Mouse (Mus musculus) MEL (cell line): Measurements from ENCODE around the gene Galnt6. TPM values are rescaled to one million over a fixed set of nuclear protein-coding genes. Genes with fewer than 3 reads are reported as not detected.

Experiments
- DNase-seq: peaks from one replicate; pipeline ENCODE4 v3.0.0; 2011; ENCODE audit warnings: low read depth, low spot score
- H3K27ac ChIP-seq: 2 replicates; pipeline ENCODE4 v1.5.1; 2012; ENCODE audit warnings: low read depth, mild to moderate bottlenecking, control low read depth, low read length, moderate library complexity; ENCODE audit not compliant: control insufficient read depth
- H3K27me3 ChIP-seq, 2 experiments: fragments of 150-350 bp in 1 of 2; sonication (generic) in 1 of 2; 2 replicates each; pipeline ENCODE4 v1.6.1; 2012; ENCODE audit warnings: low read length in 2 of 2, mild to moderate bottlenecking in 2 of 2, improper control_type of control experiment in 1 of 2, moderate library complexity in 1 of 2; ENCODE audit not compliant: insufficient read depth in 2 of 2, control insufficient read depth in 1 of 2
- H3K36me3 ChIP-seq, 2 experiments: 2 replicates each; pipeline ENCODE4 v1.6.1; 2012 to 2014; ENCODE audit warnings: low read length in 2 of 2, improper control_type of control experiment in 1 of 2, inconsistent platforms in 1 of 2, mild to moderate bottlenecking in 1 of 2; ENCODE audit not compliant: insufficient read depth in 2 of 2, control insufficient read depth in 1 of 2
- H3K4me1 ChIP-seq, 2 experiments: fragments of 150-350 bp in 1 of 2; sonication (generic) in 1 of 2; 2 replicates each; pipeline ENCODE4 v1.6.1; 2012; ENCODE audit warnings: low read length in 2 of 2, improper control_type of control experiment in 1 of 2, mild to moderate bottlenecking in 1 of 2; ENCODE audit not compliant: insufficient read depth in 2 of 2, control insufficient read depth in 1 of 2
- H3K4me3 ChIP-seq, 2 experiments: fragments of 150-350 bp in 1 of 2; sonication (generic) in 1 of 2; 2 replicates each; pipeline ENCODE4 v1.5.1; 2012; ENCODE audit warnings: low read depth in 2 of 2, low read length in 2 of 2, mild to moderate bottlenecking in 2 of 2, moderate library complexity in 2 of 2, control low read depth in 1 of 2, improper control_type of control experiment in 1 of 2; ENCODE audit not compliant: control insufficient read depth in 1 of 2, insufficient read depth in 1 of 2
- H3K79me2 ChIP-seq: 2 replicates; pipeline ENCODE4 v1.6.1; 2012; ENCODE audit warnings: mild to moderate bottlenecking, low read length, moderate library complexity; ENCODE audit not compliant: control insufficient read depth, poor library complexity, insufficient read depth
- H3K9ac ChIP-seq: 2 replicates; pipeline ENCODE4 v1.6.1; 2012; ENCODE audit warnings: low read depth, mild to moderate bottlenecking, control low read depth, low read length, moderate library complexity; ENCODE audit not compliant: control insufficient read depth, poor library complexity, severe bottlenecking
- H3K9me3 ChIP-seq: fragments of 150-350 bp; sonication (generic); replicated peaks from 2 replicates; pipeline ENCODE4 v1.6.1; 2012; ENCODE audit warnings: mild to moderate bottlenecking, low read length, improper control_type of control experiment, moderate library complexity; ENCODE audit not compliant: insufficient read depth
- CHD2 ChIP-seq: IDR thresholded peaks from 2 replicates; pipeline ENCODE4 v1.6.1; 2011; ENCODE audit warnings: low read length, improper control_type of control experiment
- CTCF ChIP-seq, 3 experiments: IDR thresholded peaks in 2 of 3; conservative IDR thresholded peaks in 1 of 3; 2 replicates each; pipeline ENCODE4 v1.5.1; 2011 to 2012; ENCODE audit warnings: low read length in 3 of 3, low read depth in 2 of 3, mild to moderate bottlenecking in 2 of 3, improper control_type of control experiment in 1 of 3, inconsistent platforms in 1 of 3, mixed read lengths in 1 of 3, moderate library complexity in 1 of 3; ENCODE audit not compliant: control insufficient read depth in 1 of 3, insufficient read depth in 1 of 3, poor library complexity in 1 of 3, severe bottlenecking in 1 of 3
- E2F4 ChIP-seq: IDR thresholded peaks from 2 replicates; pipeline ENCODE4 v1.6.1; 2011; ENCODE audit warnings: low read depth, low read length, improper control_type of control experiment, borderline replicate concordance
- EP300 ChIP-seq, 2 experiments: IDR thresholded peaks; 2 replicates each; pipeline ENCODE4 v1.6.1; 2011; ENCODE audit warnings: improper control_type of control experiment in 2 of 2, low read length in 2 of 2, low read depth in 1 of 2, mild to moderate bottlenecking in 1 of 2
- GABPA ChIP-seq: IDR thresholded peaks from 2 replicates; pipeline ENCODE4 v1.6.1; 2012; ENCODE audit warnings: low read depth, mild to moderate bottlenecking, inconsistent platforms, low read length, improper control_type of control experiment, moderate library complexity
- GATA1 ChIP-seq: IDR thresholded peaks from 2 replicates; pipeline ENCODE4 v1.6.1; 2011; ENCODE audit warnings: low read depth, low read length, improper control_type of control experiment
- HCFC1 ChIP-seq: IDR thresholded peaks from 2 replicates; pipeline ENCODE4 v1.6.1; 2012; ENCODE audit warnings: low read depth, mild to moderate bottlenecking, inconsistent platforms, low read length, improper control_type of control experiment, moderate library complexity
- KAT2A ChIP-seq: conservative IDR thresholded peaks from 2 replicates; pipeline ENCODE4 v1.6.1; 2012; ENCODE audit warnings: low read depth, low read length, improper control_type of control experiment, inconsistent platforms
- MAZ ChIP-seq: IDR thresholded peaks from 2 replicates; pipeline ENCODE4 v1.6.1; 2012; ENCODE audit warnings: low read depth, mild to moderate bottlenecking, inconsistent platforms, low read length, improper control_type of control experiment
- MXI1 ChIP-seq: IDR thresholded peaks from 2 replicates; pipeline ENCODE4 v1.6.1; 2011; ENCODE audit warnings: mild to moderate bottlenecking, low read depth, low read length, improper control_type of control experiment
- POLR2A ChIP-seq, 2 experiments: IDR thresholded peaks; 2 replicates each; pipeline ENCODE4 v1.6.1; 2011 to 2012; ENCODE audit warnings: low read length in 2 of 2, mild to moderate bottlenecking in 2 of 2, control low read depth in 1 of 2, improper control_type of control experiment in 1 of 2, low read depth in 1 of 2, moderate library complexity in 1 of 2; ENCODE audit not compliant: control insufficient read depth in 1 of 2, insufficient read depth in 1 of 2, poor library complexity in 1 of 2
- ZC3H11A ChIP-seq: IDR thresholded peaks from 2 replicates; pipeline ENCODE4 v1.6.1; 2012; ENCODE audit warnings: low read depth, mild to moderate bottlenecking, inconsistent platforms, low read length, improper control_type of control experiment
- ZKSCAN1 ChIP-seq: IDR thresholded peaks from 2 replicates; pipeline ENCODE4 v1.6.1; 2012; ENCODE audit warnings: low read depth, mild to moderate bottlenecking, inconsistent platforms, low read length, improper control_type of control experiment, moderate library complexity
- polyA plus RNA-seq, 2 experiments: library from polyadenylated mRNA; stranded (reverse) in 1 of 2; unstranded in 1 of 2; fragments of >175 nt in 1 of 2; fragments of >200 nt in 1 of 2; gene quantifications; 2 replicates each; pipeline versions ENCODE4 v1.2.1 to v1.2.4; 2012; ENCODE audit warnings: low replicate concordance in 2 of 2, low read depth in 1 of 2; ENCODE audit not compliant: insufficient read length in 2 of 2, insufficient read depth in 1 of 2, missing spikeins in 1 of 2
- total RNA-seq: library from RNA; depleted of rRNA; stranded (reverse); fragments of 300-350 nt; gene quantifications from 2 replicates; pipeline ENCODE4 v1.2.3, GENCODE M21; 2012

Galnt6 gene
- total and polyA plus RNA-seq, 3 experiments = 16.1 to 17.0 TPM; not detected in 1

DNA sequence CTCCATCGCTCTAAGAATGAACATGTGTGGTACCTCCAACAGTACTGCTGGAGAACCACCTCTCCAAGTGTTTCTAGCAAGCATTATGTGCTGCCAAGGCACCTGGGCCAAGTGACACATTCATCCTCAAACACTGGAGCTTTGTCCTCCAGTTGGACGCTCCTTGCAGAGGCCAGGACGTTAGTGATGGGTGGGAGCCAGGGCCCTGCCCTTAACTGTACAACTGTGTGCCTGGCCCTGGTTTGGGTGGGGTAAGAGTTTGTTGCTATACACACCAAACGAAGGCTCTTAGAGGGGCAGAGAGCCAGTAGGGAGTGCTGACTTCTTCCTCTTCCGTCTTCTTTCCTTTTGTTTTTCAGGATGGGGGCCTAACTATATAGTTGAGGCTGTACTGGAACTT is 28.8 kb downstream of the Galnt6 start:
- Histone ChIP-seq H3K9me3 (no peaks in the 10 kb centered on the region), H3K4me3 (no peak overlapping the region), H3K4me1 (peaks cover 6 to 28% of the 10 kb centered on the region in 2 experiments), H3K36me3 (peaks cover 0 to 14% of the 10 kb centered on the region in 2 experiments; a peak in 3 of 4 replicates), H3K27ac (peak overlapping the region; percentile 65; the same call in 1 of the 2 replicates), H3K27me3 (no peaks in the 10 kb centered on the region), H3K9ac (no peak overlapping the region), H3K79me2 (no peaks in the 10 kb centered on the region)
- TF ChIP-seq MXI1 = no peak
- TF ChIP-seq KAT2A = no peak
- no peak for TF ChIP-seq MAZ
- TF ChIP-seq GABPA = no peak
- TF ChIP-seq HCFC1 = no peak
- no peak for TF ChIP-seq EP300 (IDR thresholded peaks at IDR 0.05; ENCODE audit: low read depth in 1 of 2, low read length in 2 of 2)
- TF ChIP-seq CHD2 = no peak
- TF ChIP-seq E2F4 = no peak
- TF ChIP-seq GATA1 = no peak
- no peak for TF ChIP-seq ZKSCAN1
- no peak for TF ChIP-seq ZC3H11A
- TF ChIP-seq CTCF (IDR thresholded peaks at IDR 0.05 in 2 of 3, conservative IDR thresholded peaks at IDR 0.05 in 1 of 3; ENCODE audit: control insufficient read depth in 1 of 3, insufficient read depth in 1 of 3, low read depth in 2 of 3, low read length in 3 of 3, poor library complexity in 1 of 3, severe bottlenecking in 1 of 3) = no peak
- no peak for DNase-seq

DNA sequence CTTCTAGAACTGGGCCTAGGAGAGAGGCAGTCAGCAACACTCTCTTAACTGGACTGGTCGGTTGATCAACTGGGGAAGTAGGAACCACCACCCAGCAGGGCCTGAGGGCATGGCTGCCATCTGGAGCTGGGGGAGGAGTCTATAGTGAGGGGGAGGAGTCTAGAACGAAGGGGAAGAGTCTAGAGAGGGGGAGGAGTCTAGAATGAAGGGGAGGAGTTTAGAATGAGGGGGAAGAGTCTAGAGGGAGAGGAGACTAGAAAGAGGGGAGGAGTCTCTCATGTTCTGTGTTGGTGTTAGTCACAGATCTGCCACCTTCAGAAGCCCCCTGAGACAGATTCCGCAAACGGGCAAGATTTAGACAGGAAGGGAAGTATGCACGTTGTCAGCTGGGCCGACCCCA is 29.8 kb downstream of the Galnt6 start:
- no peak overlapping the region for H3K27ac ChIP-seq
- no peaks in the 10 kb centered on the region for H3K79me2 ChIP-seq
- H3K9me3 ChIP-seq = no peaks in the 10 kb centered on the region
- H3K4me3 ChIP-seq = no peak overlapping the region
- no peak overlapping the region for H3K9ac ChIP-seq
- peaks cover 0 to 14% of the 10 kb centered on the region in 2 experiments; a peak in 3 of 4 replicates for H3K36me3 ChIP-seq
- H3K27me3 ChIP-seq = no peaks in the 10 kb centered on the region
- TF ChIP-seq EP300 (IDR thresholded peaks at IDR 0.05; ENCODE audit: low read depth in 1 of 2, low read length in 2 of 2) = no peak
- peak in 1 of 2 experiments; percentile 24; a peak in 1 of 4 replicates for TF ChIP-seq POLR2A (IDR thresholded peaks at IDR 0.05; ENCODE audit: control insufficient read depth in 1 of 2, insufficient read depth in 1 of 2, low read depth in 1 of 2, low read length in 2 of 2, poor library complexity in 1 of 2)
- peak; percentile 77 for DNase-seq
- H3K4me1 ChIP-seq = peaks cover 6 to 28% of the 10 kb centered on the region in 2 experiments

- Histone ChIP-seq H3K4me1 (peaks cover 6 to 28% of the 10 kb centered on the region in 2 experiments), H3K4me3 (no peak overlapping the region), H3K36me3 (peaks cover 0 to 14% of the 10 kb centered on the region in 2 experiments; a peak in 3 of 4 replicates), H3K27me3 (no peaks in the 10 kb centered on the region), H3K9ac (no peak overlapping the region), H3K79me2 (no peaks in the 10 kb centered on the region), H3K27ac (no peak overlapping the region), H3K9me3 (no peaks in the 10 kb centered on the region)
- no peak for TF ChIP-seq E2F4
- no peak for DNase-seq
These were observed 31.1 kb downstream of the Galnt6 start for GRCm38 (mm10) chr15:100698078-100698477.
